Mouse (Mus musculus) adrenal gland, adult 8-10 months (tissue): Measurements from ENCODE around the gene Gucd1. TPM values are rescaled to one million over a fixed set of nuclear protein-coding genes. Genes with fewer than 3 reads are reported as not detected.
"Not testable (repeated sequence)": the region's sequence is repeated elsewhere in the genome, so short reads cannot be mapped to it uniquely, and the experiment has no call there.

Experiments used
- DNase-seq: peaks from one replicate; pipeline ENCODE4 v3.0.0; 2022
- total RNA-seq, 4 experiments: library from RNA; stranded (reverse); gene quantifications; 2 replicates each; pipeline ENCODE4 v1.2.4; 2022

Gene Gucd1
- total RNA-seq, 4 experiments from 2014 or later, result 20.3 to 23.9 (median 23.2) TPM

DNA sequence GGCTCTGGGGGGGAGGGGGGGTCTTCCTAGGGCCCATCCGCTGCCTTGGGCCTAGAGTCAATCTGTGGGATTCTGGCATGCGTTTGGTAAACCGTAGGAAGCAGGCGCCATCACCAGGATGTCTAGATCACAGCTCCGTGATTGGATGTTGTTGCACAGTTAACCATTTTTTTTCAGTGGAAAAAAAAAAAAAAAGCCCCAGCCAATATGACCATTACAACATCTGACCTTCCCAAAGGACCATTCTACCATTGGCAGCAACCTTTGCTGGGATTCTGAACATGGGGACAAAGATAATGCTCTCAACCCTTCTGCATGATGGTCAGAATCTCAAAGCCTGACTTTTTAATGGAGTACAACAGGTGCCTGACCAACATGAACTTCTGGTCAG, 87.6 kb downstream of the Gucd1 start:
- DNase-seq, result no peak

DNA sequence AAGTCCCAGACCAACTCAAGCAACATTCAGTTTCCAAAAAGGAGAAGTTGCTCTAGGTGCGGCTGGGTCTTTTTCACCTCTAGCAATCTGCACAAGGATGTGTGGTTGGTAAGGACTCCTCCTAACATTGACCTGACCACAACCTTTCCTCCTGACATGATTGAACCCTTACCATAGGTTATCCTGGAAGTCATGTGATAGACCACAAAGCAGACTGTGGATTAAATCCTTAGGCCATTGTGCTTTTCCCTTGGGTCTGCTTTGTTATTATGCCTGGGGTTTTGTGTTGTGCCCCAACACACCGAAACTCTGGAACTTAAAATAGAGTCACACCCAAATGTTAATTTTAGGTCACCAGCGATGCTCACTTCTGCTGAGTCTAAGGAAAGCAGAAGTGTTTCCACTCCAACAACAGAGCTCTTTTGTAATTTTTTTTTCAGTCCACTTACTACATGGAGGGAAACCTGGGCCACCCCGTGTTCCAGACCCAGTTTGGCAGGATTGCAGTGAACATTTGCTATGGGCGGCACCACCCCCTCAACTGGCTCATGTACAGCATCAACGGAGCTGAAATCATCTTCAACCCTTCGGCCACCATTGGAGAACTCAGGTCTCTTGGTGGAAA, 88.1 kb downstream of the Gucd1 start:
- no peak for DNase-seq

- no peak for DNase-seq
Measured at GRCm38 (mm10) chr10:75429004-75429380, 88.8 kb downstream of the Gucd1 start.

DNA sequence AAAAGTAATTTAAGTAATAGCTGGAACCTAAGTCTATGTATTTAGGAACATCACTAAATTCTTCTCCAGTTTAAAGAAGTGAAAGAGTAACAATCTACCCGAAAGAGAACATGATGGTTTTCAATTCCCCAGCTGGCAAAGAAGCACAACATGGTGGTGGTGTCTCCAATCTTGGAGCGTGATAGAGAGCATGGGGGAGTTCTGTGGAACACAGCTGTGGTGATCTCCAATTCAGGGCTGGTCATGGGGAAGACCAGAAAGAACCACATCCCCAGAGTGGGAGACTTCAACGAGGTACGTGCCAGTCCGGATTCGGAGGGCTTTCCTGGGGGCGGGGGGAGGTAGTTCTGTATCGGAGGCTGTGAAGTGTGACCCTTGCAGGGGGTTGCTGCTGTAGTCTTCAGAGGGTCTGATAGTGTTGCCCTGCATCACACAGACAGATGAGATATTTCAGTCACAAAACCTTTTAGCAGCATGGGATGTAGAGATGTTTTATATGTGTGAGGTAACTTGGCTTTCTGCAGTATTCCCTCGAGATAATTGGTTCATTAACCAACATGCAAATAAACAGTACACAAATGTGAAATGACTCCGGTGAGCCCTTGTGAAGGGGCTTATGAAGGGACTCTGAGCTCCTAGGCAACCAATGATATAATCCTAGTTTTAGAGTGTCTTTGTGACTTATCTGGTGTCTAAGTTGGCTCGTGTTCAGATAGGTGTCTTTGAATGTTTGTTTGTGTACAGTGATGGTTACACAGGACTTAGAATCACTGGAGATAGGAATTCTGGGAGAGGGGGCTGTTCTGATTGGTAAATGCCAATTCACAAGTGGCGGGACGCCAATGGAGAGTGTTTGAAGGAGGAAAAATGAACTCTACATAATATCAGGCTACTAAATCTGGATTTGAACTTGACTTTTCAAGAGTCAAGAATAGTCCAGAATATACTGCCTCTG, 89.4 kb downstream of the Gucd1 start:
- DNase-seq, result no peak

DNA sequence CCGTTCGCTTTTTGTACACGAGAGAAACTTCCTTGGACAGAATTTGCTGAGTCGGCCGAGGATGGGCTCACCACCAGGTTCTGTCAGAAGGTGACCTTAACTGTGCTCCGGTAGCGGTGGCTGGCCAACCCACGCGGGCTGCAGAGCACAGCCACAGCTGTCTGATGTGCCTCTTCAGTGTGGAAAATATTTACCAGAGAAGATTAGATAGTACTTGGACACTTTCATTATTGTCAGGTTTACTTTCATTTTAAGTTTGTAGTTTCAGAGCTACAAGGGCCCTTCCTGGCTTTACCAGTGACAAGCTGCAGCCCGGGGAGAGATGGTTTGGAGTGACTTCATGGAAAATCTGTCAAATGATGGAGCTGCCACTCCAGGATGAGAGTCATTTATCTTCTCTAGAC, 93.3 kb downstream of the Gucd1 start:
- no peak for DNase-seq

- no peak for DNase-seq
Measured at GRCm38 (mm10) chr10:75418747-75419146, 99.0 kb downstream of the Gucd1 start.

- no peak for DNase-seq
Measured at GRCm38 (mm10) chr10:75417363-75418042, 100.3 kb downstream of the Gucd1 start.

DNA sequence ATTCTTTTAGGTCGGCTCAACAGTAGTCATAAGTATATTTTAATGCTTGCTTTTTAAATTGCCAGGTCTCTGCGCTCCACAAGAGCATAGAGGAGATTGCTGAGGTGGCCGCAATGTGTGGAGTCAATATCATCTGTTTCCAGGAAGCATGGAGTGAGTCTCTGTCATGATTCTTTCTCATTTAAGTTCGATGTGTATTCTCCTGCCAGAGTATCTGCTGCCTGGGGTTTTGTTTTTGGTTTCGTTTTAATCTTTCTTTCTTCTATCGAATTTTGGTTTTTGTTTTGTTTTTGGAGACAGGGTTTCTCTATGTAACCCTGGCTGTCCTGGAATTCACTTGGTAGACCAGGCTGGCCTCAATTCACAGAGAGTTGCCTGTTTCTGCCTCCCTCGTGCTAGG, 102.8 kb downstream of the Gucd1 start:
- DNase-seq, result no peak

GRCm38 (mm10) chr10:75412114-75413103, 105.4 kb downstream of the Gucd1 start:
- no peak for DNase-seq

GRCm38 (mm10) chr10:75411343-75412113, 106.2 kb downstream of the Gucd1 start:
- DNase-seq, result not testable (repeated sequence)

DNA sequence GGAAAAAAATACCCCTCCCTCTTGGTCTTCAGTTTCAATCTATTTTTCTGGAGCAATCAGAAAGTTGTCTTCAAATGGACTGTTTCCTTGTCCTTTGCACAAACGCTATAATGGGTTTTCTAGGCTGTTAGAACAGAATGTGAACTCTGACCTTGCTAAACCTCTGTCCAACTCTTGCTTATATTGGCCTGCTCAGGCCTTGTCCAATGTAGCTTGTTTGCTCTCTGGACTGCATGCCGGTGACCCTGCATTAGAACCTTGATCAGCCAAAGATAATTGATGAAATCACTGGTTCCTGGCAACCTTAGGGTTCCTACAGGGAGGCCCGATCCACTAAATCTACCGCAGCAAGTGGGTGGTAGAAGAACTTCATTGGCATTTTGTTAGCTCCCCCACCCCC, 110.0 kb downstream of the Gucd1 start:
- DNase-seq, result no peak

DNA sequence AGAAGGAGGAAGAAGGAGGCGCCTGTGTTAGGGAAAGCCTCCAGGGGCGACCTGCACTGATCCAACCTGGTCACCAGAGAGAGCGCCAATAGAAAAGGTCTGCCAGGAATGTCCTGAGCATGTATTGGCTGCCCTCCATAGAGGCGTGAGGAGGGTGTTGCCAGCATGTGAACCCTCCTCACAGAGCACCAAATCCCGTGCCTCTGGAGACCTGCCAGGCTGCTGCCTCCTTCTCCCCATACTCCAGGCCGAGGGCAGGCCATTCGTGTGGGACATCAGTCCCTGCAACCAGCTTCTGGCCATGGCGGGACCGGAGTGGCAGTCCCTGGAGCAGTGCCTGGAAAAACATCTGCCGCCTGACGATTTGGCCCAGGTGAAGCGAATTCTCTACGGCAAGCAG, 111.0 kb downstream of the Gucd1 start:
- DNase-seq, result no peak

GRCm38 (mm10) chr10:75405916-75406315, 111.9 kb downstream of the Gucd1 start:
- no peak for DNase-seq

DNA sequence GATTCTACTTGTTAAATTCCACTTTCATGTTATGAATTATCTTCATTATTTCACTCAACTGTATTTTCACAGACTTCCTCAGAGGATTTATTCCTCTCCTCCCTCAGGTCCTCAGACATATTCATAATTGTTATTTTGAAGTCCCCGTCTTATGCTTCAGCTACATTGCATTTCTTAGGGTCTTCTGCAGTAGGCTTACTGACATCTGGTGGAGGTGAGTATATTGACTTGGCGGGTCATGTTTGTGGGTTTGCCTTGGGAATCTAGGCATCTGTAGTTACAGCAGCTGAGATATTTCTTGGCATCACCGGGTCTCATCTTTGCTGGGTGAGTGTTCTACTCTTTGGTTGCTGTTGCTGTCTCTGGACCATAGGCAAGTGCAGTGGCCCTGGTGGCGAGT, 116.8 kb downstream of the Gucd1 start, which contains the start of gene Upb1:
TSS of gene Upb1 (plus strand) at position 158 of the 400 bp plus-strand sequence.
- DNase-seq, result no peak

DNA sequence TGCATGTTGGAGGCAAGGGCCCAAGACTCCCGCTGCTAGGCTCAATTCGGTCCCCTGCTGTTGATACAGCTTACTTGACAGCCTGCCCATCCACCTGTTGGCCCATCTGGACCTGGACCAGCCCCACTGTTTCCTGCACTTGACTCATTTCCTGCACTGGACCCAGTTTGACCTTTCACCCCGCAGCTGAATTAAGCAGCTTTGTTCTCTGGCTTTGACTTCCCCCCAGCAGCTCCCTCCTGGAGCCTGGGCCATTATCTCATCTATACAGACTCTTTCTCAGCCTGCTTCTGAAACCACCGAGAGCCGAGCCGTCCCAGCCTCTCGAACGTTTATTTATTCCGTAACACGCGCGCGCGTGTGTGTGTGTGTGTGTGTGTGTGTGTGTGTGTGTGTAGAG, 120.8 kb downstream of the Gucd1 start:
- peak; percentile 11 for DNase-seq

DNA sequence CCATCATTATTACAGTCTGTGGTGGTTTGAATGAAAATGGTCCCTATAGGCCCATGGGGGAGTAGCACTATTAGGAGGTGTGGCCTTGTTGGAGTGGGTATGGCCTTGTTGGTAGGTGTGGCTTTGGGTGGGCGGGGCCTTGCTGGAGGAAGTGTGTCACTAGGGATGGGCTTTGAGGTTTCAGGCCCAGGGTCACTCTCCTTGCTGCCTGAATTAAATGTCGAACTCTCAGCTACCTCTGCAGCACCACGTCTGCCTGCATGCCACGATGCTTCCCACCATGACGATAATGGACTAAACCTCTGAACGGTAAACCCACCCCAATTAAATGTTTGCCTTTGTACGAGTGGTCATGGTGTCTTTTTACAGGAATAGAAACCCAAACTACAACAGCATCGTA, 123.0 kb downstream of the Gucd1 start:
- DNase-seq, result no peak

DNA sequence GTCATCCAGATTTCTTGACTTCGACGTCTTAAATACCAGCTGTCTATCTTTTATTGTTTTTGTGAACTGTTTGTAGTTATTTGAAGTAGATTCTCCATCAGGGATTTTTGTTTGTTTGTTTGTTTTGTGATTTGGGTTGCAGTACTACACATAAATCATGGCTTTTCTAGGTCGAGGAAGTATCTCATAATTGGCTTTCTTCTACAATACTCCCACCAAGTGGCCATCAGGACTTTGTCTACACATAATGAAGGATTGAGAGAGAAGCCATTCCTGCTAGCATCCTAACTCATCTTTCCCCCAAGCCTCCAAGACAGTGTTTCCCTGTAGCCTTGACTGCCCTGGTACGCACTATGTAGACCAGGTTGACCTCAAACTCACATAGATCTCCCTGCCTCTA, 126.9 kb downstream of the Gucd1 start:
- DNase-seq, result no peak

DNA sequence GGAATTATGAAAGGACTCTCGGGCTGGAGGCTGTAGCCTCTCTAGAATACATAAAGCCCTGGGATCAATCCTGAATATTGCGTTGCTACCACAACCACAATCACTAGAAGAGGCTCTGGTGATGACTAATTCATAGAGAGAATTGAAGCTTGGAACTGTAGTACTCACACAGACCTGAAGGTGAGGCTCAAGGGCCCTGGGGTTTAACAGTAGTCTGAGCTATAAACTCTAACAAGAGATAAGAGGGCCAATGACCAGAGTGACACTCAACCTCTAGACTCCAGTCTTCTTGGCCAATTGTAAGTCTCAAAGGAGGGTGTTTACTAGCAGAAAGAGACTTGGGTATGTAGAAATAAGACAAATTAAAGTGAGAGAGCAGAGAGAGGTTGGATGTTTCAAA, 127.6 kb downstream of the Gucd1 start:
- DNase-seq, result no peak

DNA sequence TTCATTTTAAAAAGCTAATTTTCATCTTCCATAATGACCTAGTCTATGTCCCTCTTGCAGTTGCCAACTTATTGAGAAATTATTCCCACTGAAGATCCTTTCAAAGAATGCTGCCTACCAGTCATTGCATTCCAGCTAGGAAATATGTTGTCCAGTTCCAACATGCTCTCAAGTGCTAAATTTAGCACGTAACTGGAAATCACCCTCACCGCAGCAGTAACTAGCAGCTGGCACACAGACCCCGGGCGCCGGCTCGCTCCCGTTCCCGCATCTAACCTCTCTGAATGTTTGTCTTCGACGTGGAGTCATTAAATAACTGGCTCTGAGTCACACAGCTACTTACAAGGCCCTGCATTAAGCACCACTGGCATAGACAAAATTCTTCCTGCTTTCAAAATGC, 139.1 kb downstream of the Gucd1 start:
- no peak for DNase-seq

DNA sequence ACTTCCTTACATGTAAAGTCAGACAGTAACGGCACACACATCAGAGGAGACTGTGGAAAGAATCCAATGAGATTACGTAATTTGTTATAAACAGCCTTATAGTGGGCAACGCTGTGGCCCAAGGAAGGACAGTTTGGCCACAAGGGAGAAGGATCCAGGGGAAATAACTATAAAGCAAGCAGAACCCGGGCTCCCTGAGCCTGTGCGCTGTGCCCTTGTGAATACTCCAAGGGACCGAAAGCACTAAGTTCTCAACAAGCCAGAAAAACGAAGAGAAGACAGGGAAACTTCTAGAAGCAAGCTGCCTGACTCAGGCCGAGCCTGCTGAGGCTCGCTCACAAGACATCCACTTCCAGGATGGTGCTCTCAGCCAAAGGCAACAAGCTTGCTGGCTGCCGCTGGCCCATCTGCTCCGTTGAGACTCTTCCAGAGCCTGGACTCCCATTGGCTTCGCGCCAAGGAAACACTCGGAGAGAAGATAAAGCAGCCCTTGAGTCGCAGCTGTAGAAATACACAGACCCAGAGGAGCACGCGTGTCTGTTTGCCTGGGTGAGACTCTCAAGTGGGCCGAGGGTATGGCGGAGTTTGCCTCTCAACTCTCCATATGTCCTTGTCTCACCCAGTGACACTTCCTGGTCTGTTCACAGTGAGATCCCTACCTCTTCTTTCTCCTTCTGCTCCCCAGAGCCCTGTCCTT, 144.0 kb downstream of the Gucd1 start:
- DNase-seq, result not testable (repeated sequence)

- DNase-seq, result no peak
Measured at GRCm38 (mm10) chr10:75365231-75365633, 152.5 kb downstream of the Gucd1 start.
